Mouse (Mus musculus) forebrain, embryonic 13.5 days (tissue): ENCODE results near the gene Bcl6. TPM values are rescaled to one million over a fixed set of nuclear protein-coding genes. Genes with fewer than 3 reads are reported as not detected.

Experiments used
- ATAC-seq: fragments of 200-750 bp; cut with Nextera tagmentation; 2 replicates; pipeline ENCODE4 v1.8.0; 2017
- H3K27ac ChIP-seq: fragments of 300-500 bp; sonication (generic); 2 replicates; pipeline ENCODE4 v1.5.1; 2015; ENCODE audit warnings: inconsistent platforms, mild to moderate bottlenecking, moderate library complexity
- H3K27me3 ChIP-seq: fragments of 300-500 bp; sonication (generic); 2 replicates; pipeline ENCODE4 v1.6.1; 2015; ENCODE audit warnings: mild to moderate bottlenecking, inconsistent platforms
- H3K36me3 ChIP-seq: fragments of 300-500 bp; sonication (generic); 2 replicates; pipeline ENCODE4 v1.6.1; 2015; ENCODE audit warnings: mild to moderate bottlenecking, inconsistent platforms; ENCODE audit not compliant: poor library complexity, severe bottlenecking
- H3K4me1 ChIP-seq: fragments of 300-500 bp; sonication (generic); 2 replicates; pipeline ENCODE4 v1.6.1; 2015; ENCODE audit warnings: inconsistent platforms
- H3K4me2 ChIP-seq: fragments of 300-500 bp; sonication (generic); 2 replicates; pipeline ENCODE4 v1.6.1; 2015; ENCODE audit warnings: inconsistent platforms, mild to moderate bottlenecking, moderate library complexity
- H3K4me3 ChIP-seq: fragments of 300-500 bp; sonication (generic); 2 replicates; pipeline ENCODE4 v1.5.1; 2015; ENCODE audit warnings: mild to moderate bottlenecking, inconsistent platforms
- H3K9ac ChIP-seq: fragments of 300-500 bp; sonication (generic); 2 replicates; pipeline ENCODE4 v1.6.1; 2015; ENCODE audit warnings: mild to moderate bottlenecking, inconsistent platforms
- H3K9me3 ChIP-seq: fragments of 300-500 bp; sonication (generic); replicated peaks from 2 replicates; pipeline ENCODE4 v1.6.1; 2016; ENCODE audit warnings: inconsistent platforms
- WGBS: fragments of 180-500 bp; shearing (Covaris S2); methylation state at CpG from one replicate; pipeline ENCODE4 v1.1.7; 2015; 5-methylcytosine and 5-hydroxymethylcytosine counted together
- polyA plus RNA-seq: library from polyadenylated mRNA; unstranded; fragments of >200 nt; fragmentation: Nextera tagmentation; extraction: Ambion mirVana; gene quantifications from 2 replicates; pipeline ENCODE4 v1.2.1, GENCODE M21; 2015

Bcl6 gene
- polyA plus RNA-seq, 1 experiment from 2014 or later, result 0.84 TPM

- no peaks in the 10 kb centered on the region for H3K9me3 ChIP-seq
- no peak overlapping the region for H3K27ac ChIP-seq
- no peak overlapping the region for H3K4me2 ChIP-seq
- H3K36me3 ChIP-seq, result peaks cover 7% of the 10 kb centered on the region
- H3K27me3 ChIP-seq, result no peaks in the 10 kb centered on the region
- peaks cover 10% of the 10 kb centered on the region for H3K4me1 ChIP-seq
- H3K4me3 ChIP-seq, result no peak overlapping the region
- 92% methylated on average over 14 of the region's 14 CpGs for WGBS
- no peak overlapping the region for H3K9ac ChIP-seq
- no peak for ATAC-seq
Observed at GRCm38 (mm10) chr16:23966066-23966465, 22.6 kb downstream of the Bcl6 start.

- Histone ChIP-seq H3K9ac (no peak overlapping the region), H3K4me3 (no peak overlapping the region), H3K27ac (no peak overlapping the region), H3K27me3 (no peaks in the 10 kb centered on the region), H3K4me1 (peaks cover 10% of the 10 kb centered on the region), H3K36me3 (peaks cover 7% of the 10 kb centered on the region), H3K4me2 (no peak overlapping the region), H3K9me3 (no peaks in the 10 kb centered on the region)
- ATAC-seq, result no peak
- WGBS, result 74% methylated on average over 14 of the region's 14 CpGs
Observed at GRCm38 (mm10) chr16:23964706-23965367, 23.8 kb downstream of the Bcl6 start.

GRCm38 (mm10) chr16:23963896-23964668, 24.6 kb downstream of the Bcl6 start:
- H3K27me3 ChIP-seq, result no peaks in the 10 kb centered on the region
- WGBS, result 54% methylated on average over 22 of the region's 22 CpGs
- peaks cover 7% of the 10 kb centered on the region for H3K36me3 ChIP-seq
- H3K27ac ChIP-seq, result no peak overlapping the region
- no peak overlapping the region for H3K4me2 ChIP-seq
- H3K9me3 ChIP-seq, result no peaks in the 10 kb centered on the region
- no peak overlapping the region for H3K4me3 ChIP-seq
- peaks cover 10% of the 10 kb centered on the region for H3K4me1 ChIP-seq
- ATAC-seq, result no peak
- H3K9ac ChIP-seq, result no peak overlapping the region

GRCm38 (mm10) chr16:23962401-23962800, 26.3 kb downstream of the Bcl6 start:
- ATAC-seq, result no peak
- H3K36me3 ChIP-seq, result no peaks in the 10 kb centered on the region
- H3K9ac ChIP-seq, result no peak overlapping the region
- no peak overlapping the region for H3K27ac ChIP-seq
- WGBS, result 84% methylated on average over 2 of the region's 2 CpGs
- H3K4me2 ChIP-seq, result no peak overlapping the region
- H3K4me1 ChIP-seq, result peaks cover 10% of the 10 kb centered on the region
- H3K27me3 ChIP-seq, result no peaks in the 10 kb centered on the region
- no peaks in the 10 kb centered on the region for H3K9me3 ChIP-seq
- no peak overlapping the region for H3K4me3 ChIP-seq

GRCm38 (mm10) chr16:23958938-23959337, 29.7 kb downstream of the Bcl6 start:
- no peak for ATAC-seq
- Histone ChIP-seq H3K27me3 (no peaks in the 10 kb centered on the region), H3K9me3 (no peaks in the 10 kb centered on the region), H3K36me3 (no peaks in the 10 kb centered on the region), H3K4me3 (no peak overlapping the region), H3K4me1 (peaks cover 3% of the 10 kb centered on the region; the same call in 1 of the 2 replicates), H3K4me2 (no peak overlapping the region), H3K27ac (no peak overlapping the region), H3K9ac (no peak overlapping the region)

GRCm38 (mm10) chr16:23953959-23954260, 34.7 kb downstream of the Bcl6 start:
- ATAC-seq, result peak; percentile 69
- no peaks in the 10 kb centered on the region for H3K27me3 ChIP-seq
- WGBS, result 0% methylated on average over 1 of the region's 1 CpGs

GRCm38 (mm10) chr16:23953189-23953958, 35.3 kb downstream of the Bcl6 start:
- 42% methylated on average over 11 of the region's 11 CpGs for WGBS

More at GRCm38 (mm10) chr16:23953959-23954260, 34.7 kb downstream of the Bcl6 start:
- Histone ChIP-seq H3K4me3 (no peak overlapping the region), H3K27ac (no peak overlapping the region), H3K36me3 (no peaks in the 10 kb centered on the region), H3K4me2 (no peak overlapping the region), H3K4me1 (peaks cover 3% of the 10 kb centered on the region; the same call in 1 of the 2 replicates), H3K9ac (no peak overlapping the region), H3K9me3 (no peaks in the 10 kb centered on the region)

GRCm38 (mm10) chr16:23952101-23952727, 36.4 kb downstream of the Bcl6 start:
- H3K27ac ChIP-seq, result no peak overlapping the region
- no peak overlapping the region for H3K9ac ChIP-seq
- no peaks in the 10 kb centered on the region for H3K36me3 ChIP-seq
- no peaks in the 10 kb centered on the region for H3K9me3 ChIP-seq
- no peaks in the 10 kb centered on the region for H3K27me3 ChIP-seq
- no peak for ATAC-seq
- 80% methylated on average over 4 of the region's 4 CpGs for WGBS
- H3K4me2 ChIP-seq, result no peak overlapping the region
- peaks cover 3% of the 10 kb centered on the region; the same call in 1 of the 2 replicates for H3K4me1 ChIP-seq
- no peak overlapping the region for H3K4me3 ChIP-seq

More at GRCm38 (mm10) chr16:23953189-23953958, 35.3 kb downstream of the Bcl6 start:
- Histone ChIP-seq H3K4me1 (peaks cover 3% of the 10 kb centered on the region; the same call in 1 of the 2 replicates), H3K27ac (no peak overlapping the region), H3K9ac (no peak overlapping the region), H3K27me3 (no peaks in the 10 kb centered on the region), H3K4me3 (no peak overlapping the region), H3K4me2 (no peak overlapping the region), H3K9me3 (no peaks in the 10 kb centered on the region), H3K36me3 (no peaks in the 10 kb centered on the region)
- peak; percentile 72 for ATAC-seq

GRCm38 (mm10) chr16:23947654-23948053, 41.0 kb downstream of the Bcl6 start:
- no peak overlapping the region for H3K27ac ChIP-seq
- no peak for ATAC-seq
- no peak overlapping the region for H3K4me2 ChIP-seq
- no peaks in the 10 kb centered on the region for H3K9me3 ChIP-seq
- no peak overlapping the region for H3K9ac ChIP-seq
- no peaks in the 10 kb centered on the region for H3K27me3 ChIP-seq
- H3K4me3 ChIP-seq, result no peak overlapping the region
- H3K36me3 ChIP-seq, result no peaks in the 10 kb centered on the region
- H3K4me1 ChIP-seq, result no peaks in the 10 kb centered on the region
- WGBS, result 88% methylated on average over 6 of the region's 6 CpGs

- no peaks in the 10 kb centered on the region for H3K4me1 ChIP-seq
Observed at GRCm38 (mm10) chr16:23944801-23945200, 43.9 kb downstream of the Bcl6 start.

GRCm38 (mm10) chr16:23934397-23934796, 54.3 kb downstream of the Bcl6 start:
- Histone ChIP-seq H3K9ac (no peak overlapping the region), H3K9me3 (no peaks in the 10 kb centered on the region), H3K27me3 (no peaks in the 10 kb centered on the region), H3K27ac (no peak overlapping the region), H3K4me2 (no peak overlapping the region), H3K36me3 (no peaks in the 10 kb centered on the region), H3K4me1 (no peaks in the 10 kb centered on the region), H3K4me3 (no peak overlapping the region)
- no peak for ATAC-seq
- 84% methylated on average over 2 of the region's 2 CpGs for WGBS

More at GRCm38 (mm10) chr16:23944801-23945200, 43.9 kb downstream of the Bcl6 start:
- no peaks in the 10 kb centered on the region for H3K27me3 ChIP-seq
- H3K9me3 ChIP-seq, result no peaks in the 10 kb centered on the region
- H3K9ac ChIP-seq, result no peak overlapping the region
- WGBS, result 26% methylated on average over 3 of the region's 3 CpGs
- H3K36me3 ChIP-seq, result no peaks in the 10 kb centered on the region
- H3K4me3 ChIP-seq, result no peak overlapping the region
- H3K4me2 ChIP-seq, result no peak overlapping the region
- no peak overlapping the region for H3K27ac ChIP-seq
- ATAC-seq, result no peak

GRCm38 (mm10) chr16:23932294-23932693, 56.4 kb downstream of the Bcl6 start, which contains the start of gene Rtp2:
Gene Rtp2 (minus strand): TSS chr16:23932394.
- ATAC-seq, result no peak
- WGBS, result 61% methylated on average over 11 of the region's 11 CpGs
- Histone ChIP-seq H3K4me1 (no peaks in the 10 kb centered on the region), H3K9ac (no peak within 1 kb of the TSS), H3K27ac (no peak within 1 kb of the TSS), H3K9me3 (no peaks in the 10 kb centered on the region), H3K36me3 (no peaks in the 10 kb centered on the region), H3K4me3 (no peak within 1 kb of the TSS), H3K4me2 (no peak within 1 kb of the TSS), H3K27me3 (no peaks in the 10 kb centered on the region)
